Mouse (Mus musculus) urinary bladder, postnatal 36 days (tissue): ENCODE measurements around the gene Taar7d.
"Not testable (repeated sequence)": the region's sequence is repeated elsewhere in the genome, so short reads cannot be mapped to it uniquely, and the experiment has no call there.

ENCODE experiments used
- DNase-seq, 2 experiments: peaks; one replicate each; pipeline ENCODE4 v3.0.0; 2022; ENCODE audit warnings: low spot score in 2 of 2, mixed read lengths in 1 of 2

Taar7d gene

GRCm38 (mm10) chr10:24026922-24027321, at the start of gene Taar7d:
Taar7d (plus strand) TSS chr10:24027222.
- DNase-seq: no peak

- DNase-seq: no peak
Observed at GRCm38 (mm10) chr10:23977958-23978357, 49.1 kb upstream of the Taar7d start.

- DNase-seq: peak; percentile 49 to 61
Observed at GRCm38 (mm10) chr10:23978901-23979705, 47.9 kb upstream of the Taar7d start.

GRCm38 (mm10) chr10:23985546-23985945, 41.5 kb upstream of the Taar7d start, which contains the start of gene Taar6:
Taar6 (minus strand) TSS chr10:23985646.
- no peak for DNase-seq

GRCm38 (mm10) chr10:23986419-23986818, 40.6 kb upstream of the Taar7d start:
- no peak for DNase-seq

- DNase-seq: no peak
Observed at GRCm38 (mm10) chr10:23993381-23993780, 33.6 kb upstream of the Taar7d start, which contains the start of gene Taar7a. Taar7a (minus strand) TSS chr10:23993481.

GRCm38 (mm10) chr10:23999639-24000038, 27.4 kb upstream of the Taar7d start, which contains the start of gene Taar7b:
Taar7b (plus strand) TSS chr10:23999939.
- DNase-seq: no peak

- no peak for DNase-seq
Observed at GRCm38 (mm10) chr10:24006442-24006841, 20.6 kb upstream of the Taar7d start.

GRCm38 (mm10) chr10:24007034-24007433, 20.0 kb upstream of the Taar7d start:
- DNase-seq: no peak

- DNase-seq: no peak
Observed at GRCm38 (mm10) chr10:24008143-24008542, 18.9 kb upstream of the Taar7d start.

- DNase-seq: no peak
Observed at GRCm38 (mm10) chr10:24031347-24031746, 4.3 kb downstream of the Taar7d start.

GRCm38 (mm10) chr10:24037314-24037713, 10.3 kb downstream of the Taar7d start, which contains the start of gene Taar7e:
Taar7e (plus strand) TSS chr10:24037614.
- no peak for DNase-seq

GRCm38 (mm10) chr10:24040120-24040869, 13.3 kb downstream of the Taar7d start:
- DNase-seq: no peak

- DNase-seq: no peak
Observed at GRCm38 (mm10) chr10:24049210-24049609, 22.2 kb downstream of the Taar7d start, which contains the start of gene Taar7f. Taar7f (plus strand) TSS chr10:24049510.

- no peak for DNase-seq
Observed at GRCm38 (mm10) chr10:24052039-24052438, 25.0 kb downstream of the Taar7d start.

- no peak for DNase-seq
Observed at GRCm38 (mm10) chr10:24058986-24059385, 32.0 kb downstream of the Taar7d start.

GRCm38 (mm10) chr10:24074751-24075150, 47.7 kb downstream of the Taar7d start:
- not testable (repeated sequence) for DNase-seq

- not testable (repeated sequence) for DNase-seq
Observed at GRCm38 (mm10) chr10:24076200-24076599, 49.2 kb downstream of the Taar7d start, which contains the start of gene Taar8a. Taar8a (plus strand) TSS chr10:24076500.
